Mouse (Mus musculus) stomach, embryonic 16.5 days (tissue): ENCODE measurements around the gene Tmem106c. TPM values are rescaled to one million over a fixed set of nuclear protein-coding genes. Genes with fewer than 3 reads are reported as not detected.

Source experiments
- polyA plus RNA-seq: library from polyadenylated mRNA; unstranded; fragments of >200 nt; fragmentation: Nextera tagmentation; extraction: Ambion mirVana; gene quantifications from 2 replicates; pipeline ENCODE4 v1.2.1, GENCODE M21; 2015

Tmem106c gene
- polyA plus RNA-seq, 1 experiment from 2014 or later = 43.1 TPM

Other genes starting within 250 kb of the Tmem106c start
- 6.4 and 18.3 TPM in 2 replicates for gene Endou, start 232.9 kb upstream of the Tmem106c start, polyA plus RNA-seq
- 9.4 and 12.6 TPM in 2 replicates for gene Rapgef3, start 196.2 kb upstream of the Tmem106c start, polyA plus RNA-seq
- 36.5 and 39.3 TPM in 2 replicates for gene Slc48a1, start 185.7 kb upstream of the Tmem106c start, polyA plus RNA-seq
- gene Hdac7, start 119.7 kb upstream of the Tmem106c start, polyA plus RNA-seq = 20.4 and 23.2 TPM in 2 replicates
- 2.3 and 2.5 TPM in 2 replicates for gene Vdr, start 53.6 kb upstream of the Tmem106c start, polyA plus RNA-seq
- 0.59 and 0.85 TPM in 2 replicates for gene Col2a1, start 40.5 kb downstream of the Tmem106c start, polyA plus RNA-seq
- 32.5 and 45.5 TPM in 2 replicates for gene Pfkm, start 128.4 kb downstream of the Tmem106c start, polyA plus RNA-seq
- gene Senp1, start 129.5 kb downstream of the Tmem106c start, polyA plus RNA-seq = 24.2 and 24.9 TPM in 2 replicates
- gene Asb8, start 201.4 kb downstream of the Tmem106c start, polyA plus RNA-seq = 45.8 and 46.4 TPM in 2 replicates
- gene Ccdc184, start 203.0 kb downstream of the Tmem106c start, polyA plus RNA-seq = 1.7 and 1.9 TPM in 2 replicates
- gene Olfr288, start 231.3 kb downstream of the Tmem106c start, polyA plus RNA-seq = not detected in 2 replicates